Mouse (Mus musculus): ENCODE measurements around the gene Igsf21.
A peak's percentile ranks its signal among the peaks of the same experiment; 100 is the strongest.

Igsf21 gene

GRCm38 (mm10) chr4:140192276-140193002 lies 54.1 kb downstream of the Igsf21 start:
- no peak for DNase-seq (ENCODE audit: low spot score)

GRCm38 (mm10) chr4:140189601-140190000 lies 57.0 kb downstream of the Igsf21 start:
- no peak for DNase-seq (ENCODE audit: low spot score)

GRCm38 (mm10) chr4:140188626-140189025 lies 58.0 kb downstream of the Igsf21 start:
- DNase-seq (ENCODE audit: low spot score) = no peak

GRCm38 (mm10) chr4:140187404-140188145 lies 59.0 kb downstream of the Igsf21 start:
- DNase-seq (ENCODE audit: low spot score) = no peak

GRCm38 (mm10) chr4:140179576-140179975 lies 67.0 kb downstream of the Igsf21 start:
- DNase-seq (ENCODE audit: low spot score) = no peak

GRCm38 (mm10) chr4:140177055-140177454 lies 69.5 kb downstream of the Igsf21 start:
- DNase-seq (ENCODE audit: low spot score) = no peak

- no peak for DNase-seq (ENCODE audit: low spot score)
Measured at GRCm38 (mm10) chr4:140173746-140174399, 72.7 kb downstream of the Igsf21 start.

- DNase-seq (ENCODE audit: low spot score) = no peak
Measured at GRCm38 (mm10) chr4:140173084-140173483, 73.5 kb downstream of the Igsf21 start.

GRCm38 (mm10) chr4:140171917-140172316 lies 74.7 kb downstream of the Igsf21 start:
- no peak for DNase-seq (ENCODE audit: low spot score)

GRCm38 (mm10) chr4:140171189-140171588 lies 75.4 kb downstream of the Igsf21 start:
- no peak for DNase-seq (ENCODE audit: low spot score)

- DNase-seq (ENCODE audit: low spot score) = no peak
Measured at GRCm38 (mm10) chr4:140165851-140166250, 80.7 kb downstream of the Igsf21 start.

GRCm38 (mm10) chr4:140164662-140165061 lies 81.9 kb downstream of the Igsf21 start:
- DNase-seq (ENCODE audit: low spot score) = no peak

- no peak for DNase-seq (ENCODE audit: low spot score)
Measured at GRCm38 (mm10) chr4:140159617-140160016, 87.0 kb downstream of the Igsf21 start.

GRCm38 (mm10) chr4:140154899-140155463 lies 91.6 kb downstream of the Igsf21 start:
- DNase-seq (ENCODE audit: low spot score) = no peak

GRCm38 (mm10) chr4:140154484-140154883 lies 92.1 kb downstream of the Igsf21 start:
- no peak for DNase-seq (ENCODE audit: low spot score)

- DNase-seq (ENCODE audit: low spot score) = no peak
Measured at GRCm38 (mm10) chr4:140153711-140154114, 92.9 kb downstream of the Igsf21 start.

- DNase-seq (ENCODE audit: low spot score) = peak; percentile 21
Measured at GRCm38 (mm10) chr4:140153101-140153500, 93.5 kb downstream of the Igsf21 start.

GRCm38 (mm10) chr4:140149706-140150105 lies 96.9 kb downstream of the Igsf21 start:
- no peak for DNase-seq (ENCODE audit: low spot score)

GRCm38 (mm10) chr4:140147857-140148695 lies 98.5 kb downstream of the Igsf21 start:
- DNase-seq (ENCODE audit: low spot score) = no peak

- DNase-seq (ENCODE audit: low spot score) = no peak
Measured at GRCm38 (mm10) chr4:140147079-140147840, 99.3 kb downstream of the Igsf21 start.

All from ovary, postnatal 36 days (tissue).